11 mouse cellular contexts compared by ENCODE assay signal in the genomic region with DNA sequence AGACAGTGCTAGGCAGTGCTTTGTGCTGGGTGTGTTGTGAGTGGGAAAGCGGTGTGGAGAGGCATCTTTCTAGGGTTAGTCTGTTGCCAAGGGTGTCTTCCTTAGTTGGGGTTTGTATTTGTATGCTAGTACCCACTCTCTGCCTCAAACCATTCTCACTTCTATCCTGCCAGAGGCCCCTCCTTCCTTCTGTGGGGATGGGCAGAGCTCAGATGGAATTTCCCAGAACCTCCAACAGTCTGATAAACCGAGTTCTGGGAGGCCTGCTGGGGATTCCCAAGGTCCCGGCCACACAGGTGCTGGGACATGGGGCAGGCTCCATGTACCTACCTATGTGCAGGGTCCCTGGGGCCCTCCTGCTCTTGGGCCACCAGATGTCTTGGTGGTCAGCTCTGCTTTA. TPM values are rescaled to one million over a fixed set of nuclear protein-coding genes. Genes with fewer than 3 reads are reported as not detected.
"Had no signal": no experiment of that assay in that cellular context is flagged by ENCODE, and none has a peak within 500 bp of the region (broad histone marks: within the 10 kb centered on the region; RNA-seq: fewer than 3 reads in every experiment).

No protein-coding gene starts in this region.

- H3K4me3 ChIP-seq: limb, embryonic 10.5 days; limb, embryonic 13.5 days; liver, embryonic 12.5 days; liver, embryonic 15.5 days; lung, embryonic 15.5 days had no signal

- H3K9ac ChIP-seq: liver, embryonic 12.5 days; liver, embryonic 15.5 days; lung, embryonic 15.5 days had no signal

- H3K9me3 ChIP-seq: limb, embryonic 10.5 days; limb, embryonic 13.5 days; liver, embryonic 12.5 days; liver, embryonic 15.5 days; lung, embryonic 15.5 days had no signal

- DNase-seq: kidney, postnatal 36 days; midbrain, embryonic 14.5 days; thymus, adult 18-20 months; thymus, postnatal 14 days had no signal

- H3K36me3 ChIP-seq: liver, embryonic 12.5 days; liver, embryonic 15.5 days had no signal

- ATAC-seq: liver, embryonic 12.5 days had no signal

- H3K27ac ChIP-seq: limb, embryonic 10.5 days; limb, embryonic 13.5 days; liver, embryonic 12.5 days; liver, embryonic 15.5 days; lung, embryonic 15.5 days had no signal

- H3K27me3 ChIP-seq: limb, embryonic 13.5 days; liver, embryonic 12.5 days; lung, embryonic 15.5 days had no signal

RNA-seq across cellular contexts. Expression of a gene that starts 59.4 kb away (rescaled TPM):
- total RNA-seq: megakaryocyte progenitor cell, adult 5-6 weeks; megakaryocyte-erythroid progenitor cell, adult 5-6 weeks had no signal
